Mouse (Mus musculus) embryonic facial prominence, embryonic 11.5 days (tissue): Measurements from ENCODE around the gene Eipr1. TPM values are rescaled to one million over a fixed set of nuclear protein-coding genes. Genes with fewer than 3 reads are reported as not detected.

Source experiments
- ATAC-seq: fragments of 200-750 bp; cut with Nextera tagmentation; replicated peaks from 2 replicates; pipeline ENCODE4 v1.8.0; 2017; ENCODE audit warnings: low read depth; ENCODE audit not compliant: insufficient number of reproducible peaks, low FRiP score, low TSS enrichment
- DNase-seq: peaks from one replicate; pipeline ENCODE4 v3.0.0-alpha.2; 2015; ENCODE audit warnings: low spot score
- H3K27ac ChIP-seq: fragments of 300-500 bp; sonication (generic); replicated peaks from 2 replicates; pipeline ENCODE4 v1.5.1; 2014; ENCODE audit warnings: mild to moderate bottlenecking, low read depth, low read length, control low read depth
- H3K27me3 ChIP-seq: fragments of 300-500 bp; sonication (generic); 2 replicates; pipeline ENCODE4 v1.6.1; 2014; ENCODE audit warnings: mild to moderate bottlenecking, low read length, moderate library complexity, mixed read lengths; ENCODE audit not compliant: control insufficient read depth, insufficient read depth
- H3K36me3 ChIP-seq: fragments of 300-500 bp; sonication (generic); replicated peaks from 2 replicates; pipeline ENCODE4 v1.6.1; 2014; ENCODE audit warnings: low read depth, mild to moderate bottlenecking, low read length, moderate library complexity, mixed read lengths; ENCODE audit not compliant: control insufficient read depth, insufficient read depth
- H3K4me1 ChIP-seq: fragments of 300-500 bp; sonication (generic); 2 replicates; pipeline ENCODE4 v1.6.1; 2014; ENCODE audit warnings: low read length, mixed read lengths; ENCODE audit not compliant: control insufficient read depth, insufficient read depth
- H3K4me2 ChIP-seq: fragments of 300-500 bp; sonication (generic); 2 replicates; pipeline ENCODE4 v1.6.1; 2014; ENCODE audit warnings: low read depth, mild to moderate bottlenecking, control low read depth, low read length, moderate library complexity
- H3K4me3 ChIP-seq: fragments of 300-500 bp; sonication (generic); 2 replicates; pipeline ENCODE4 v1.5.1; 2014; ENCODE audit warnings: low read depth, low read length, control low read depth
- H3K9ac ChIP-seq: fragments of 300-500 bp; sonication (generic); replicated peaks from 2 replicates; pipeline ENCODE4 v1.6.1; 2014; ENCODE audit warnings: mild to moderate bottlenecking, control low read depth, low read length
- H3K9me3 ChIP-seq: fragments of 300-500 bp; sonication (generic); replicated peaks from 2 replicates; pipeline ENCODE4 v1.6.1; 2016; ENCODE audit warnings: mild to moderate bottlenecking, low read length, inconsistent platforms, mixed read lengths; ENCODE audit not compliant: control insufficient read depth
- WGBS: fragments of 180-500 bp; shearing (Covaris S2); extraction: QIAGEN DNeasy Blood & Tissue Kit; methylation state at CpG from one replicate; pipeline ENCODE4 v1.1.7; 2014; 5-methylcytosine and 5-hydroxymethylcytosine counted together
- polyA plus RNA-seq: library from polyadenylated mRNA; unstranded; fragments of >200 nt; fragmentation: Nextera tagmentation; extraction: Ambion mirVana; gene quantifications from 2 replicates; pipeline ENCODE4 v1.2.1, GENCODE M21; 2014

Eipr1 gene
- polyA plus RNA-seq, 1 experiment from 2014 or later = 33.9 TPM

DNA sequence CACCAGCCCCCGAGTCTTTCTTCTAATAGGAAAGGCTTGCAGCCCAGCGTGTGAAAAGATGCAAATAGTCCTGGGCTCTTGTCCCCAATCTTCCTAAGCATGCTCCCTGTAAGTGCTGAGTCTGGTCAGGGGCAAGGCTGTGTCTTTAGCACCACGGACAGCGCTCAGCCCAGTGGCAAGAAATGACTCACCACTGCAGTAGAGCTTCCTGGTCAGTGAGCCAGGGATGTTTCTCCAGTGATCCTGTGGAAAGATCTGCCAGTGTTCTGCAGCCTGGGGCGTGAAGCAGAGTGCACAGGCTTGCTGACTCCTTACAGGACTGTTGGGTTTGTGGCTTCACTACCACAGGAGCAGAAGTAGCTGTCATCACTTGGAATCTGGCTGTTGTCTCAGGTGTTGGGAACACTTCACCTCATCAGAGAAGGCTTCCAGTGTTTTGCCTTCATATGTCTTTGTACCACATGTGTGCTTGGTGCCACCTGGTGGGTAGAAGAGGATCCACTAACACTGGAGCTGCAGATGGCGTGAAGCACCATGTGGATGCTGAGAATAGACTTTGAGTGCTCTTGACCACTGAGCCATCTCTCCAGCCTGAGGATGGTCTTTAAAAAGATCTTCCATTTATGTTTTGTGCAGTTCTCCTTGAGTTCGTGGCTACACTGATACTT lies 79.6 kb downstream of the Eipr1 start:
- Histone ChIP-seq H3K9ac (no peak overlapping the region), H3K36me3 (no peaks in the 10 kb centered on the region), H3K27me3 (no peaks in the 10 kb centered on the region), H3K9me3 (no peaks in the 10 kb centered on the region), H3K4me3 (no peak overlapping the region), H3K4me2 (no peak overlapping the region), H3K27ac (no peak overlapping the region), H3K4me1 (no peaks in the 10 kb centered on the region)
- ATAC-seq (no peak), DNase-seq (peak; percentile 78)
- WGBS = 45% methylated on average over 7 of the region's 7 CpGs

DNA sequence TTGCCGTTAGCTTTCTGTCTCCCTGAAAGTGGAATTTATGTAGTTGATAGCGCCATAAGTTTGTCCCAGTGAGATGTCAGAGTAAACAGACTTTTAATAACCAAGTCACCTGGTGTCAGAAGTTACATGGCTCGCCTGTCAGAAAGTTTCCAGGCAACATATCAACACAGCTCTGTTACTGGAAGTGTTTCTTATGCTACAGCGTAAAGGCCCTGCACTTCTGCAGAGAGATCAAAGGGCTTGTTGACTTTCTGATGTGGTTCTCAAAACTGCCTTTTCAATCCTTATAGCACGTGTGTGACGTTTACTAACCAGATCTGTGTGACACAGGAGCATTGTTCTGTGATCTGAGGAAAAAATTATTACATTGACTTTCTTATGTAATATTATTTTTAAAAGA lies 82.7 kb downstream of the Eipr1 start:
- Histone ChIP-seq H3K4me2 (no peak overlapping the region), H3K9me3 (no peaks in the 10 kb centered on the region), H3K4me3 (no peak overlapping the region), H3K27ac (no peak overlapping the region), H3K4me1 (no peaks in the 10 kb centered on the region), H3K9ac (no peak overlapping the region), H3K27me3 (no peaks in the 10 kb centered on the region), H3K36me3 (no peaks in the 10 kb centered on the region)
- ATAC-seq = no peak
- 79% methylated on average over 6 of the region's 6 CpGs for WGBS
- no peak for DNase-seq

DNA sequence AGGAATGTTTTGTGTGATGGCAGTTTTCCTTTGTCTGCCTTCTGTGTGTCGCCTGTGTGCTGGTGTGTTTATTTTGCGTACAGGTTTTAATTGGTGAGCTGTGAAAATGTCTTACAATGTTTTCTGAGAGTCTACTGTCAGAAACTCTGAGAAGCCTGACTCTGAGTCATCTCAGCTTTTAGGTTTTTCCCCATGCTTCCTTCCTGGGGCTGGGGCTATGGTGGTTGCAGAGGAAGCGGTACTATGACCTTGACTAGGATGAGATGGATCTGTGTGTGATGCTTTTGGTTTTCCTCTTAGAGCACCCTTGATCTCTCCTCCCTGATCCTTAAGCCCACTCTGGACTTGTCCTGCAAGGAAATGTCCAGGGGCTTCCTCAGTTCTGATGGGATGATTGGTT lies 84.1 kb downstream of the Eipr1 start:
- 89% methylated on average over 3 of the region's 3 CpGs for WGBS
- Histone ChIP-seq H3K36me3 (no peaks in the 10 kb centered on the region), H3K27me3 (no peaks in the 10 kb centered on the region), H3K4me3 (no peak overlapping the region), H3K27ac (no peak overlapping the region), H3K9me3 (no peaks in the 10 kb centered on the region), H3K4me2 (no peak overlapping the region), H3K9ac (no peak overlapping the region), H3K4me1 (no peaks in the 10 kb centered on the region)
- no peak for DNase-seq
- no peak for ATAC-seq

DNA sequence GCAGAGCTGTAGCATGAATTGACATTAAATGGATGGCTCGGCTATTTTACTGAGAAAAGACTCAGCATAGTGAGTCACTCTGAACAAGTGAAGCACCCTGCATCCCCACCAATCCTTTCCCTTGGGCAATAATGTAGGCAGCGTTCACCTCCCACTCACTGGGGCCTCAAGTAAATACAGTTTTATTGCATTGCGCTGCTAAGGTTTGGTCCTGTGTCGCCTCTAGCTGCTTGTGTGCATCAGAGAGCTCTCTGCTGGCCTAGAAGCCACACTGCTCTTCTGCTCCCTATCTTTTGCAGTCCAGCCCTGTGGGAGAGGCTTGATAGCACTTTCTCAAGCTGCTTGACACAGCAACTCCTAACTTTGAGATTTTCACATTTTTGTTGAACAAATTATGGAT lies 86.7 kb downstream of the Eipr1 start:
- DNase-seq (no peak), ATAC-seq (no peak)
- Histone ChIP-seq H3K27me3 (no peaks in the 10 kb centered on the region), H3K4me1 (no peaks in the 10 kb centered on the region), H3K9ac (no peak overlapping the region), H3K36me3 (no peaks in the 10 kb centered on the region), H3K4me3 (no peak overlapping the region), H3K4me2 (no peak overlapping the region), H3K27ac (no peak overlapping the region), H3K9me3 (no peaks in the 10 kb centered on the region)
- WGBS = 79% methylated on average over 4 of the region's 4 CpGs

DNA sequence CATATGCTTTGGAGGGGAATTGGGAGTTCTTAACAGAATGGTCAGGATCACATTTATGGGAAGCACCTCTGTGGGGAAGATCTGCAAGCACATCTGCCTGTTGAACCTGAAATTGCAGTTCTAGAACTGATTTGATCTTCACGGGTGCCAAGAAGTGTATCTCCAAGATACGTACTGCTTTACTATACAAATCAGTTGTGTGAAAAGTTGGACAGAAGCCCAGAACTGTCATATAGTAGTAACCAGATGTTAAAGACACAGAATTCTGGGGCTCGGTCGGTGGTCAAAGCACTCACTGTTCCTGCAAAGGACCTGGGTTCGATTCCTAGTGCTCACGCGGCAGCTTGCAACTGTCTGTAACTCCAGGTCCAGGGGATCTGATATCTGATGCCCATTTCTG lies 87.4 kb downstream of the Eipr1 start:
- Histone ChIP-seq H3K27me3 (no peaks in the 10 kb centered on the region), H3K36me3 (no peaks in the 10 kb centered on the region), H3K4me3 (no peak overlapping the region), H3K9ac (no peak overlapping the region), H3K9me3 (no peaks in the 10 kb centered on the region), H3K4me1 (no peaks in the 10 kb centered on the region), H3K4me2 (no peak overlapping the region), H3K27ac (no peak overlapping the region)
- DNase-seq = no peak
- WGBS = 91% methylated on average over 7 of the region's 7 CpGs
- no peak for ATAC-seq

DNA sequence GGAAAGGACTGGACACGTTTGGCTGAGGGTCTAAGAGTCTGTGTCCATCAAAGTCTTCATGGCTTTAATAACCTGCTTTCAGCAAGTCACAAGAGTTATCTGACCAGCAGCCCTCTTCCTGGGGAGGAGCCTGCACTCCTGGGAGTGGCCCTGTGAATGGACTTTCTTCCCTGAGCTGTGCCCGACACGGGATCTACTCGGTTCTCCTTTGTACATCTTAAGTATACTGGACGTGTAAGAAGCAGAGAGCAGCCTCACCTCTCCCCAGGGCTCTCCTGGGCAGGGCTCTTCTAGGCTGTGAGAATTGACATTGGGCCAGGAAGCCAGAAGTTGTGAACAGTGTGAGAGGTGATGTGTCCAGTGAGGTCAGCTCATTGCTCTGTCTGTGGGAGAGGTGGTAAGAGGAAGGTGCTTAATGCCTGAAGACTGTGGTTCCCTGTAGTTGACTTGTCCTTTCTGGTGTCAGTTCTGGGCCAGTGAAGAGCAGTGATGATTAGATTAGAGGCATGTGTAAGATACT lies 89.6 kb downstream of the Eipr1 start:
- Histone ChIP-seq H3K4me2 (no peak overlapping the region), H3K4me3 (no peak overlapping the region), H3K27ac (no peak overlapping the region), H3K36me3 (no peaks in the 10 kb centered on the region), H3K9ac (no peak overlapping the region), H3K9me3 (no peaks in the 10 kb centered on the region), H3K27me3 (no peaks in the 10 kb centered on the region), H3K4me1 (no peaks in the 10 kb centered on the region)
- ATAC-seq = no peak
- DNase-seq = no peak
- WGBS = 85% methylated on average over 5 of the region's 5 CpGs

DNA sequence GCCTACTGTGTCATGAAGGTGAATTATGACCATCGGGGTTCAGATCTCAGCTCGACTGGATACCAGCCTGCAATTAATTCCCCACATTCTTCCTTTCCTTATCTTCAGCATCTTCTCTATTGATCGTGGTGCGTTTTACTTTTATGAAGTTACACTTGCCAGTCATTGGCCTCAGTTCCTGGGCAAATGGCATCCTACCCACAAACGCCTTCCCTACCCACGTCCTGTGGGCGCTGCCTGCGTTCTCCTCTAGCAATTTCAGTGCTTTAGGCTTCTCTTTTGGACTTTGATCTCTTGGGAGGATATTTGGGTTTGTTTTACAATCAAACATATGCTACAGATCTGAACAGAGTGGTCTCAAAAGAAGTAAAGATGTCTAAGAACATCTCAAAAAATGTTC lies 94.2 kb downstream of the Eipr1 start:
- ATAC-seq (no peak), DNase-seq (no peak)
- 86% methylated on average over 8 of the region's 8 CpGs for WGBS
- Histone ChIP-seq H3K36me3 (no peaks in the 10 kb centered on the region), H3K9ac (no peak overlapping the region), H3K9me3 (no peaks in the 10 kb centered on the region), H3K27ac (no peak overlapping the region), H3K4me3 (no peak overlapping the region), H3K27me3 (no peaks in the 10 kb centered on the region), H3K4me1 (no peaks in the 10 kb centered on the region), H3K4me2 (no peak overlapping the region)

DNA sequence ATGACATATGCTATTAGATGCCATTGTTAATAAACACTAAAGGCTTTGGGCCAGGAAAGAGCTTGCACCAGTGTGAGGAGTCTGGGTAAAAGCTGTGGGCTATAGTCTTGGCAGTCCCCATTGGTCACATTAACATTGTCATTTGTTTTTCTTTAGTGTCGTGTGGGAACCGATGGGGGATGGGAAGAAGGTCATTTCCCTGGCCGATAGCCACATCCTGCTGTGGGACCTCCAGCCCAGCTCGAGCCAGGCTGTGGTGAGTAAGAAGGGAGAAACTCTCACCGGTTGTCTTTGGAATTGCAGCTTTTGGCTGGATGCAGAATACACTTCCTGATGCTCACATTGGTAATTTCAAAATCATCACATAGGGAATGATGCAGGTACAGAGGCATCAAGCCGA lies 95.8 kb downstream of the Eipr1 start:
- no peaks in the 10 kb centered on the region for H3K4me1 ChIP-seq

More for the DNA sequence above, 95.8 kb downstream of the Eipr1 start:
- Histone ChIP-seq H3K4me3 (no peak overlapping the region), H3K9ac (no peak overlapping the region), H3K27me3 (no peaks in the 10 kb centered on the region), H3K36me3 (no peaks in the 10 kb centered on the region), H3K4me2 (no peak overlapping the region), H3K27ac (no peak overlapping the region), H3K9me3 (no peaks in the 10 kb centered on the region)
- no peak for DNase-seq
- ATAC-seq = no peak
- 74% methylated on average over 6 of the region's 6 CpGs for WGBS
